Mouse (Mus musculus): ENCODE data around the gene Fnbp1l.

Fnbp1l gene

DNA sequence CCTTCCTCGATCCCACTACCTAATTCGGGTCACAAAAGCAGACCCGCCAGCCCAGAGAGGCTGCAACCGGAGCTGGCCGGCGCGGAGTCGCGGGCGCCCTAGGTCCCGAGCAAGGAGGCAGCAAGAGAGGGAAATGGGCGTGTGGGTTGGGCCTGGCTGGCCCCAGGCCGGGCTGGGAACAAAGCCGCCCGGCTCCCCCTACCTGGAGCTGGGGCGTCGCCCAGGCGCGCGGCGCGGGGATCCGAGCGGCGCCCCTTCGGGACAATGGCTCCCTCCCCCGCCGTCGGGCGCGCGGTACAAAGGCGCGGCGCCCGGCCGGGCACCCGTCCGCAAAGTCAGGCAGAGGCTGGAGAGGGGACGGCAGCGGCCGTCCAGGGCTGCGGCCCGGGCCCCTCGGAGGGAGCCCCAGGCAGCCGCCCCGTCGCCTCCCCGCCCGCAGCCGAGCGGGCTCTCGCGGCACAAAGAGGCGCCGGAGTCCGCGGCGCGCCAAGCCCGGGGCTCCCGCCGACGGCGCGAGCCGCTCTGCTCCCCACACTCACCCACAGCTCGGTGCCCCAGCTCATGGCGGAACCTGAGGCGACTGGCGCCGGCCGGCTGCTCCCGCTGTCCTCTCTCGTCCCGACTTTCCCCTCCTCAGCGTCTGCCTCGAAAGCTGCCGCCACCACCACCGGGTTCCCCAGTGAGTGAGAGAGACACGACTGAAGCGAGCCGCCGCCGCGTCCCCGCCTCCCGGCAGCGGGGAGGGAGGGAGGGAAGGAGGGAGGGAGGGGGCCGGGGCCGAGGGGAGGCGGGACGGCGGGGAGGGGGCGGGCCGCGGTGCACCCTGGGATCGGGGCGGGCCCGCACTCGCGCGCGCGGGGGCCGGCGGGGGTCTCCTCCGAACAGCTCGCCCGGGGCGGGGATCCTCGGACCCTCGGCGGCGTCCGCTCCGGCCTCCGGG is at the start of gene Fnbp1l:
Gene Fnbp1l, minus strand, starts transcription at position 725 of the 940 bp plus-strand sequence.
- no peak for DNase-seq (ENCODE audit: low spot score in 2 of 2)

DNA sequence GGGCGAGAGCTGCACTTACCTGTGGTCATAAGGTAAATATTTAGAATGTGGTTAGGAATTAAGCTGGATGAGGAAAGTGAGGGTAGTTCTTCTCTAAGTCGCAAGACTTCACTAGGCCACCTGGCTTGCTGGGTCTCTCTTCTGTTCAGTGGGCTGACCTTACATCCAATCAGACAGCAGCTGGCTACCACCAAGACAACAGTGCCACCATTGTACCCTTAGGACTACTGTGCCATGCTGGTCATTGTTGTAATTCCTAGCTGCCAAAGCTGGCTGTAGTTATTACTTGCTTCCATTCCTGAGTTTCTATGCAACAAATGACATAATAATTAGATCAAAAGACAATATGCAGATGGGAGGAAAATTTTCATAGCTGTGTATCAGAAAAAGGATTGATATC is 41.3 kb upstream of the Fnbp1l start:
- DNase-seq (ENCODE audit: low spot score in 2 of 2) = no peak

DNA sequence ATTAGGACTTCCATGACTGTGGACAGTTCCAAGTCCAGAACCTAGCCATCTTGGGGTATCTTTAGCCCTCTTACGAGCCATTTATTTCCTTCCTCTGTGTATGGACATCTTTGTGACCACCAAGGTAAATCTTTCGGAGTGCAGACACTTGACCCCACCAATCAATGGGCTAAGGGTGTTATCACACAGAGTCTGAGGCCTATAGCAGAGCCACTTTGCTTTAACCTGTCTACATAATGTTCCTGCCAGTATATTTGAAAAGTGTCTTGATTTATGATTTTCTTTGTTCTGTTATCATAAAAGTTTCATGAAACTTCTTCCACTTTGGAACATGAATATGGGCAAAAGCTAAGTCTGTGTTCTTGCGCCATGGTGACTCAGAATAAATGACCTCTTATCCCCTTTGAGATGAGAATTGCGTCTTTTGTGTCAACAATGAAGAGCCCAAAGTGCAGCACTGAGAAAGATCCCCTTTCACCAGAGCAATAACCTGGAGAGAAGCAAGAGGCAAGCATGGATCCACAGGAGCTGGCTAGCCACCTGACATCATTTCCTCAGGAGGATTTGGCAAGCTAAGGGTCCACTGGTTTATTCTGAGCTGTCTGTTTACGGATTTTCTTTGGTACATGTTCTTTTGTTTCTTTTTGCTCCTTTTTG is 39.9 kb upstream of the Fnbp1l start:
- no peak for DNase-seq (ENCODE audit: low spot score in 2 of 2)

DNA sequence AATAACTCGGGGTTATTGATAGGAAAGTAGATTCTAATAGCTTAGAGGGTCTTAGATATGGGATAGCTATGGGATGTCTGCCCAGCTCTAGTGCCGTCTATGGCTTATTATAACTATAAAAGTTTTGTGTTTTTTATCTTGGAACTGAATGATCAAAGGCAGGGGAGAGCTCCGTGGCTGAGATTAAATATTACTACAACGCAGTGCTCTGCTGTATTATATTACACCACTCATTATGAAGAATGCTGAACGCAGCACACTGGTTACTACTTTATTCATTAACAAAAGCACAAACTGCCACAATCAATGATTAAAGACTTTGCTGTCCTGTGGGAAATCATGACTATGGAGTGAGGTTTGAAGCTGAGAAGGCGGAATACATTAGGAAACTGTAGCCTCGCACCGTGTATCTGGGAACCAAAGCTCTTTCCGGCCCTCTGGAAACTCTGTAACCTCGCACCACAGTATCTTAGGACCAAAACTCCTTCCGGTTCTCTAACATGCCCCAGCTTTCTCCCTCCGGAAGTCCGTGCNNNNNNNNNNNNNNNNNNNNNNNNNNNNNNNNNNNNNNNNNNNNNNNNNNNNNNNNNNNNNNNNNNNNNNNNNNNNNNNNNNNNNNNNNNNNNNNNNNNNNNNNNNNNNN is 27.8 kb upstream of the Fnbp1l start:
- DNase-seq (ENCODE audit: low spot score in 2 of 2) = no peak

DNA sequence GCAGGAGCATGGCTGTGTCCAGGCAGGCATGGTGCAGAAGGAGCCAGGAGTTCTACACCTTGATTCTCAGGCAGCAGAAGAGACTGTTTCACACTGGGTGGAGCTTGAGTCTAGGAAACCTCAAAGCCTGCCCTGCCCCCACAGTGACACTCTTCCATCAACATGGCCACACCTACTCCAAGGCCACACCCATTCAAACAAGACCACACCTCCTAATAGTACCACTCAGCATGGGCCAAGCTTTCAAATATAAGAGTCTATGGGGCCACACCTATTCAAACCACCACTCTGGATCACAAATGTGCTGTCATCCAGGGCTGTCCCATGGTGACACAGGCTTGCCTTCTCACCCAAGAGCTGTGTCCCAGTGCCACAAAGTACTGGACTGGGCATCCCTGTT is 20.8 kb upstream of the Fnbp1l start:
- DNase-seq (ENCODE audit: low spot score in 2 of 2) = no peak

DNA sequence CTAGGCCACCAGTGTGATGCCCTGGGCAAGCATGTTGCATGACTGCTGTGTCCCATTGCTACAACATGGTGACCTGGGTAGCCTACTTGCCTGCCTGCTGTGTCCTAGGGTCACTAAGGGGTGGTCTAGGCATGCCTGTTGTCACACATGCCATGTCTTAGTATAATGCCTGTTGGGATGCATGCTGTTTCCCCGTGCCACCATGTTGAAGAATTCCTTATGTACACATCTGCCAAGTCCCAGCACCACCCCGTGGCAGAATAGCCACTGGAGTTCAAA is 19.6 kb upstream of the Fnbp1l start:
- no peak for DNase-seq (ENCODE audit: low spot score in 2 of 2)

DNA sequence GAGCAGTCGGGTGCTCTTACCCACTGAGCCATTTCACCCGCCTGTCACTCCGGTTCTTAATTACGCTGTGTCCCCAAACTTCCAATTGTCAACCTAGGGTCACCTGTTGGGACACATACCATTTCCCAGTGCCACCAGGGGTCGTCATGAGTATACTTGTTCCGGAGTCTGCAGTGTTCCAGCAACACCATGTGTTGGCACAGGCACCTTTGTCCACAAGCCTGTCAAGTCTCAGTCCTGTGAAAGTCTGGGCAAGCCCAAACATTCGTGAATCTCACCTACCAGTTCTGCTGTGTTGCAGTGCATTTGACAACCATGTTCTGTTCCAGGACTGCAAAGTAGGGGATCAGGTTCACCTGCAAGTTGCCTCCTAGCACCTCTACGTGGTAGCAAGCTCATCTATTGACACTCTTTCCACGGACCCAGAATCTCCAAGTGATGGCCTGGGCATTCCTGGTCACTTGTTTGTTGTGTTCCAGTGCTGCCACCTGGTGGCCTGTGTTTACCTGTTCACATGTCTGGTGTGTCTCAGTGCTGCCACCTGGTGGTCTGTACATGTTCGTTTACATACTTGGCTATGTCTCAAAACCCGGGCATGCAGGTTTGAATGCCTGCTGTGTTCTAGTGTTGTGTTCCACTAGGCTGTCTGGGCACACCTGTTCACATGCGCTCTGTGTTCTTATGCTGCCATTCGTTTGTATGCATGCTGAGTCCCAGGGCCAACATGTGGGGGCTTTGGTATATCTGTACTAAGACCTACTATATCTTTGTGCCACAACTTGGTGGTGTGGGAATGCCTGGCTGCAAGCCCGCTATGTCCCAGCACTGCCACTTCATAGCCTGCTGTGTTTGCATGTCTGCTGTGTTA is 19.0 kb upstream of the Fnbp1l start:
- DNase-seq (ENCODE audit: low spot score in 2 of 2) = peak; percentile 83 to 91

DNA sequence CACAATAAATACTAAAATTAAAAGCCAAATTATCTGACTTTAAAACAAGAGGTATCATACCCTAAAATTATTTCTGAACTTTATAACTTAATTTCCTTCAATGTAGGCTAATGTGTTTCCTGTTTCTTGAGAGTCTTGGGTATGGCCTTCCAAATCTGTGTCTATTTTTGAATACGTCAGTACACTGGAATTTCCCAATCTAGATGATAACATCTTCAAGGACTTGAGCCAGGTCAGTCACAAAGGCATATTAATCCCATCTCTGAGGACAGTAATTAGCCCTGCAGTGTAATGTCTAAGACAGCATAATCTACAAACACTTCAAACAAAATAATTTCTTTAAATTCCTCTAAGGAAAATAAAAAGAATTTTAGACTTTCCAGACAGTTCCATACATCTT is 17.8 kb upstream of the Fnbp1l start:
- DNase-seq (ENCODE audit: low spot score in 2 of 2) = no peak

DNA sequence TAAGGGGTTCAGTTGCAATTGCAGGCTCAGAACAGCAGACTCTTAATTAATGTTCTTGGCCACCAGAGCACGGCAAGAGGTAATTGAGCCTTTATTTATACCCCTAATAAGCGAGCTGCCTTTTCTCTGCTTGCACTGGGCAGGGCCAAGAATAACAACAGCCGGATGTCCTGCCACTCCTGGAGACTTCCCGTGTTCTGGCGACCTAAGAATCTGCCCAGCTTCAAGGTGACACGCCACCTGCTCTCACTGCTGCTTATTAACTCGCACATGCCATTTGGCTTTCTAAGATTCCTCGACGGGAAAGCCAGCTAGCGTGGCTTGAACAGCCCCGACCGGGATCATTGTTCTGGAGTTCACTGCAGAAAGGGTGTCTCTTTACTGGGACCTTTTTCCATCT is 15.7 kb upstream of the Fnbp1l start:
- DNase-seq (ENCODE audit: low spot score in 2 of 2) = no peak

DNA sequence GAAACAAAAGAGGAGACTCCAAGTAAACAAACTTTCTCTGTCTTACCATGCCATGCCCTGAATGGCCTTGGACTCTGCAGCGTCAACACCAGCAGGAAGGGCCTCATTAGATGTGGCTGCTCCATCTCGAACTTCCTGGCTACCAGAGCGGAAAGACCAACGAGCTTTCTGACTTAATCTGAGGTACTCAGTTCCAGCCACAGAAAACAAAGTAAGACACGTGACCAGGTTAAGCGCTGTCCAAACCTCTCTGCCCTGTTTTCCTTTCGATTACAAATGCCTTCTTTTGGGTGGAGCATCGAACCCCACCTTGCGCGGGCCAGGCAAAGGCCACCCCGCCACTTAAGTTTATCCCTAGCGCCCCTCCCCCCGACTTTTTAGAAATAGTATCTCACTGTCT is 10.1 kb upstream of the Fnbp1l start:
- DNase-seq (ENCODE audit: low spot score in 2 of 2) = no peak

DNA sequence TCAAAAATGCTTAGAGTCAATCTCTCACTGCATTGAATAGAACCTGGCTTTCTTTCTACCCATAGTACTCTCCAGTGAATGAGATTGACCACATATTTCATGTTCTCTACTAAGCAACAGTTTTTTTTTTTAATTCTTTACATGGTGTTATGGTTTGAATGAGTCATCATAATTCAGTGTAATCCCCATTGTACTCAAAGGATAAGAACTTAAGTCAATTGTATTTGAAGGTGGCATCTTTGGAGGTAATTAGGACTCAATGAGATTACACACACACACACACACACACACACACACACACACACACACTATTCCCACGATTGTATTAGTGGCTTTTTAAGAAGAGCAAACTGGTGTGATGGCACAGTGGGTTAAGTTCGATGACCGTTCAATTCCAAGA is 9.4 kb upstream of the Fnbp1l start:
- DNase-seq (ENCODE audit: low spot score in 2 of 2) = no peak

DNA sequence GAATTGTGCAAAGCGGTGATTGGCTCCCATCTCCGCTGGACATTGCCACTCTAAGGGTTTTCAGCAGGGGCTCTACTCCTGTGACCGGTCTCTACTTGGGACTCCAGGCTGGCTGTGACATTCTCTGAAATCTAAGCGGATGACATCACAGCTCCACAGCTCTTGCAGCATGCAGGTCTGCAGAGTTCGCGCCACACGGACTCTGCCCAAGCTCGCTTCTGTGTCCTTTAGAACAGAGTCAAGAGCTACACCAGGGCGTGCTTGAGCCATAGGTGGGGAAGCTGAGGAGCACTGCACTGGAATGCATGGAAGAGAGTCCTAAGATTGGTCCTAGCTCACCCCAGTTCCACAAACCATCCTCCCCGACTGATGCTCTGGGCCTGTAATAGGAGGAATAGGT is 9.0 kb upstream of the Fnbp1l start:
- no peak for DNase-seq (ENCODE audit: low spot score in 2 of 2)

DNA sequence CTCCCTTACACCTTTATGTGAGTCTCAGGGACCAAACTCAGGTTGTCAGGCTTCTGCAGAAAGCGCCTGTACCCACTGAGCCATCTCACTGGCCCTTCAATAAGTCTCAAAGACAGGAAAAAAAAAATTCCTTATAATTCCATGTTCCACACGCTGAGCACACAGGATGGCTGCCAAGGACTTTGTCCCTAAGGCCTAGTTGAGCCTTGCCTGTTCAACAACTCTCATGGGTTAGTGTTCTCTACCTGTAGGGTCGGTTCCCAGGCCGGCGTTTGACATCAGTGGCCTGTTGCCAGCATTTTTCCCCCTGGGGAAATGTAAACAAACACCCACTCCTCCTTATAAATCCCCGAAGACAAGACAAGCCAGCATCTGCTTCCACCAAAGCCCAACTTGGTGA is 8.3 kb upstream of the Fnbp1l start:
- DNase-seq (ENCODE audit: low spot score in 2 of 2) = no peak

DNA sequence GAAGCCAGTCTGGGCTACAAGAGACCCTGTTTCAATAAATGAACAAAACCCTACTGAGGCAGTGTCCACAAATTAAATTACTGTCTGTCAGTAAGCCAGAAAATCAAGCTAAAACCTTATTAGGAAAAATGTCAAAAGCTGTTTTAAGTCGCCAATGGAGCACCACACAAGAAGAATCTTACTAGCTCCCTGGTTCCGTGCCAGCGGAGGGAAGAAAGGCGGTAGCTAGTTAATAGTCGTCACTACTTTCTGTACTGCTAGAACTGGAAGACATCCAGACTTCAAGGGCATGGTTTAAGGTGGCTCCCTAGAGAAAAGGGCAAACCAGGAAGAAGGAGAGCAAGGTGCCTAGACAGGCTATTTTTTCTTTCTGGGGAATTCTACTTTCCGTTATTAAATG is 5.1 kb upstream of the Fnbp1l start:
- no peak for DNase-seq (ENCODE audit: low spot score in 2 of 2)

DNA sequence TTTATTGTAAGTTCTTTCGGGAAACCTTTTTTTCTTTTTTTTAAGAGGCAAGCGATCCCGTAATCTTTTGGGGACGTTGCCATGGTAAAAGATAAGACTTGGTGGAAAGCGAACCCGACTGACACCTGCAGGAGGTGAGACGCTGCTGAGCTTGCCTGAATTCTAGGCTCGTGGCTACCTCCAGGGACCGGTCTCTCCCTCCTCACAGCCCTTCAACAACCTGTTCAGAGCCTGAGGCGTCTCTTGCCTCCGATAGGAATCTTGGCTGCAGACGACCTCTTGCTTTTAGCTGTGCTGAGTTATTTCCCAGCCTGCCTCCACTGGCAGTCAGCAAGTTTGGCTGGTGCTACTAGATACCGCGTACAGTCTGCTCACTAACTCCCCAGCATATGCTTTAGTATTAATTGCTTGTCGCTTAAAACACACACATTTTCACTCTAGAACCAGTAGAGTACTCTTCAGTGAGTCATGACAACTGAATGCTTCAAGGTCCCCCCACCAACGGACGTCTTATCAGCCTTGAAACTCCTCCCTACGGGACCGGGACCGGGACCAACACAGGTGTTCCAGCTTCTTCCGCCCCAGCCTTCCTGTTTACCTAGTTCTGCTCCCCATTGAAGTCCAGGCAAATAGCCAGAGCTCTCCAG is 893 bp upstream of the Fnbp1l start:
- DNase-seq (ENCODE audit: low spot score in 2 of 2) = no peak

DNA sequence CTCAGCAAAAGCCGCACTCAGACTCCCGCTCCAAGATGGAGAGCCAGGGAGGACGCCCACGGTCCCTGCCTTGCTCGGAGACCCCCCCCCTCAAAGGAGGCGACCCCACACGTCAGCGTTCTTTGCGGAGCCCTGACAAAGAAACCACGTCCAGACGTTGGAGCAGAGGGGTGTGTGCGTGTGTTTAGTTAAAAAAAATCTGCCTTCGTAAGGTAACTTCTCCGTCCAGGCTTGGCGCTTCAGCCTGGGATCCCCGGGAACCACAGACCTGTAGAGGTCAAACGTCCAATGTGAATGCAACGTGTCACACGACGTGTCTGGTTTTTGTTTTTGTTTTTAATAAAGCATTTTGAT is 393 bp upstream of the Fnbp1l start:
- no peak for DNase-seq (ENCODE audit: low spot score in 2 of 2)

DNA sequence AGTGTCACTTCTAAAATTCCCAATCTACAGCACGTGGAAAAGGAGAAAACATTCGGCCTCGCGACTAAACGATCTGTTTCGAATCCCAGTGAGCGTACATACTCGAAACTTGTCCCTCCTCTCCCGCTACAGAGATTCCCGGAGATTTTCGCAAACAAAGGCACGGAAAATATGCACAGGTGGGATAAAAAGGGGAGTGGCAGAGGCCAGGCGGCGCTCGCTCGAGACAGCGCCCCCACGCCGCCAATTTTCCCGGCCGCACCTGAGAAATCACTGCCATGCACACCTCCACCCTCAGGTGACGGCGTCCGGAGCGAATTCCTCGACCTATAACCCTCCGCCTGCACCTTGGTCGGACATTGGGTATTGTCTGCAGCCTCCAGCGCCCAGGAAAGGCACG is 1.1 kb downstream of the Fnbp1l start:
- no peak for DNase-seq (ENCODE audit: low spot score in 2 of 2)

DNA sequence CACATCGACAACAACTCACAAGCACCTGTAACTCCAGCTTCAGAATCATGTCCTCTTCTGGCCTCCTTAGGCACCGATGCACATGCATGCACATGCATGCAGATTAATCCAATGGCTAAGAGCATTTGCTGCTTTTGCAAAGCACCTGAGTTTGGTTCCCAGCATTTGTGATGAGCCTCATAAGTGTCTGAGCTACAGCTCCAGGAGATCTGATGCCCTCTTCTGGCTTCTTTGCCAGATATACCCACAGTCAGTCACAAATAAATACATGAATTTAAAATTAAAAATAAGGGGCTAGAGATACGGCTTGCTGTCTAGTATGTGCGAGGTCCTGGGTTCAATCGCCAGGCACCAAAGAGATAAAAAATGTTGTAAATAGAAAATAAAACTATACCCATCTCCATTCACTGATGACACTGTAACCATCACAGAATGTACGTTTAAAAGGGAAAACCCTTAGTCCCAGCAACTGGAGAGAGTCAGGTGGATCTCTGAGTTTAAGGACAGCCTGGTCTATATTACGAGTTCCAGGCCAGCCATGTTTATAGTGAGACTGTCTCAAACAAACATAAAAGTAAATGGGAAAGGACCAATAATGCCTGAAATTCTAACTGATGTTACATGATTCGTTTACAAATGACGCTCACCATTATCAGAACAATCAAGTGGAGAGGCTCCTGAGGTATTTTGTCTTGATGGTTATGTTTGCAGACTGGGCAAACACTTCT is 1.7 kb downstream of the Fnbp1l start:
- no peak for DNase-seq (ENCODE audit: low spot score in 2 of 2)

DNA sequence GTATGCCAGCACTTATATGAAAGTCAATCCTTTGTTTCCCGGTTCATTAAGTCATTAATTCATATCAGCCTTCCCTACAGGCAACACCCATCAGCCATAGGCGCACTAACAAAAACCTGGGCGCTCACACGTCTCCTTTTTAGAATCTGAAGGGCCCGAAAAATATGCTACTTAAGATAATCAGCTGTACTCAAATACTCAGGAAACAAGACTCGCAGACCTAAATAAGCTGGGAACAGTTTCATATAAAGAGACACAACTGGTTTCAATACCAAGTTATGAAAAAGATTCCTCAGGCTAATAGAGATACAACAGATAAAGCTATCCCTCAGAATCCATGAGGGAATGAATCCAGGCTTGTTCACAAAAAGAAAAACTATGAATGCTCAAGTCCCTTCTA is 7.0 kb downstream of the Fnbp1l start:
- DNase-seq (ENCODE audit: low spot score in 2 of 2) = no peak

DNA sequence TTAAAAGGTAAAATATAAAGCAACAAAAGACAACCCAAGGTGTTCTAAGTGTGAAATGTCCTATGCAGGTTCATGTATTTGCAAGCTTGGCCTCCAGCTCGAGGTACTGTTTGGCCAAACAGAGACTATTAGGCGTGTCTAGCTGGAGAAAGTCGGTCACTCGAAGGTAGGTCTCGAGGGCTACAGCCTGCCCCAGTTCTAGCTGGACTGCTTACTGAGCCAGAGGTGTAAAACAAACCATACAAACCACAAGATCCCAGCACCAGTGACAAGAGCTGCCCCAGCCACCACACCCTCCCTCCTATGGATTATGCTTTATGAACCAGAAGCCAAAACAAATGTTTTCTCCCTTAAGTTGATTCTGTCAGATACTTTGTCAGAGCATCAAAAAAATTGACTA is 7.8 kb downstream of the Fnbp1l start:
- DNase-seq (ENCODE audit: low spot score in 2 of 2) = no peak
